Mouse (Mus musculus) CH12.LX (cell line): ENCODE data around the gene Ubiad1.

ENCODE experiments used
- CTCF ChIP-seq, 2 experiments: IDR thresholded peaks in 1 of 2; conservative IDR thresholded peaks in 1 of 2; 2 replicates each; pipeline ENCODE4 v1.5.1; 2011 to 2012; ENCODE audit warnings: low read depth in 2 of 2, low read length in 2 of 2, improper control_type of control experiment in 1 of 2, inconsistent platforms in 1 of 2, mild to moderate bottlenecking in 1 of 2, moderate library complexity in 1 of 2
- E2F4 ChIP-seq: IDR thresholded peaks from 2 replicates; pipeline ENCODE4 v1.6.1; 2011; ENCODE audit warnings: low read depth, low read length, improper control_type of control experiment; ENCODE audit not compliant: insufficient replicate concordance
- EP300 ChIP-seq: IDR thresholded peaks from 2 replicates; pipeline ENCODE4 v1.6.1; 2011; ENCODE audit warnings: low read length, improper control_type of control experiment
- HCFC1 ChIP-seq: IDR thresholded peaks from 2 replicates; pipeline ENCODE4 v1.6.1; 2012; ENCODE audit warnings: low read depth, mild to moderate bottlenecking, inconsistent platforms, low read length, improper control_type of control experiment
- IRF4 ChIP-seq: IDR thresholded peaks from 2 replicates; pipeline ENCODE4 v1.6.1; 2014; ENCODE audit warnings: low read depth, mild to moderate bottlenecking, inconsistent platforms, low read length, improper control_type of control experiment
- MAX ChIP-seq: IDR thresholded peaks from 2 replicates; pipeline ENCODE4 v1.6.1; 2011; ENCODE audit warnings: low read length, improper control_type of control experiment
- MEF2A ChIP-seq: IDR thresholded peaks from 2 replicates; pipeline ENCODE4 v1.6.1; 2014; ENCODE audit warnings: low read depth, mild to moderate bottlenecking, inconsistent platforms, low read length, improper control_type of control experiment, borderline replicate concordance
- POLR2A ChIP-seq: IDR thresholded peaks from 2 replicates; pipeline ENCODE4 v1.6.1; 2011; ENCODE audit warnings: low read depth, mild to moderate bottlenecking, improper control_type of control experiment, low read length

GRCm38 (mm10) chr4:148487841-148488240, 43.3 kb upstream of the Ubiad1 start:
- TF ChIP-seq EP300 = no peak
- no peak for TF ChIP-seq IRF4
- no peak for TF ChIP-seq MEF2A
- TF ChIP-seq E2F4 = no peak
- TF ChIP-seq HCFC1 = no peak
- TF ChIP-seq POLR2A = no peak
- TF ChIP-seq MAX = no peak
- TF ChIP-seq CTCF (conservative IDR thresholded peaks at IDR 0.05 in 1 of 2, IDR thresholded peaks at IDR 0.05 in 1 of 2; ENCODE audit: low read depth in 2 of 2, low read length in 2 of 2) = no peak
